Mouse (Mus musculus): ENCODE data around the gene 1700025G04Rik.

- TF ChIP-seq GATA1 (IDR thresholded peaks at IDR 0.05; ENCODE audit: low read length) (no peak), TAL1 (IDR thresholded peaks at IDR 0.05; ENCODE audit: low read length) (no peak)
These were observed 277.8 kb downstream of the 1700025G04Rik start for GRCm38 (mm10) chr1:151812004-151812712.
